In the genomic region with DNA sequence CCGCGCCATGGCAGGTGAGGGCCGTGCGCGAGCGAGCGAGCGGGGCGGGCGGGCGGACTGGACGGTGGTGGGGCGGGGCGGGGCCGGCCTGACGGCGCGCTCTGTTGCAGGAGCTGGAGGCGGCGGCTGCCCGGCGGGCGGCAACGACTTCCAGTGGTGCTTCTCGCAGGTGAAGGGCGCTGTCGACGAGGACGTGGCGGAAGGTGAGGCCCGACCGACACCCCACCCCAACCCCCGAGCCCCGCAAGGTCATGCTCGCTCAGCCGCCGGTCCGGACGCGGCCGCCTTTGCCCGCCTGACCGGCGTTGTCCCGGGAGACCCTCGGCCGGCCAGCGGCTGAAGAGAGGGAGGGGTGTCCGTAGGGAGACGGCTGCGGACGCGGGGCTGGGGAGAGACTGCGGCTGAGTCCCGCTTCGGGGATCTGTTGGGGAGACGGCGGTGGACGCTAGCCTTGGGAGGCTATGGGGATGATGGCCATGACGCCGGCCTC, we compare ENCODE assay signal across 8 mouse cellular contexts. TPM values are rescaled to one million over a fixed set of nuclear protein-coding genes. Genes with fewer than 3 reads are reported as not detected.
DNase-seq lines count a peak whose midpoint lies in the region; ATAC-seq and TF ChIP-seq lines count a peak whose summit lies in the region.

No protein-coding gene starts in this region.

- peaks cover 9% of the 10 kb centered on the region for H3K4me1 ChIP-seq in testis, adult 2 months (ENCODE audit: control insufficient read depth, insufficient read depth, low read length)
- H3K4me1 ChIP-seq in heart, postnatal 0 days (ENCODE audit: control insufficient read depth, insufficient read depth), result peaks cover 29% of the 10 kb centered on the region
- peaks cover 46% of the 10 kb centered on the region for H3K4me1 ChIP-seq in liver, postnatal 0 days (ENCODE audit: insufficient read depth)
- H3K4me1 ChIP-seq in stomach, postnatal 0 days (replicated peaks; ENCODE audit: control insufficient read depth, insufficient read depth), result peaks cover 8% of the 10 kb centered on the region; the same call in 1 of the 2 replicates

- H3K4me3 ChIP-seq in gastrocnemius, adult 2 months, result peak overlapping the region; percentile 96
- H3K4me3 ChIP-seq in testis, adult 2 months (ENCODE audit: control insufficient read depth, low read depth, low read length), result peak overlapping the region; percentile 93
- H3K4me3 ChIP-seq in heart, postnatal 0 days (ENCODE audit: low read depth, low read length), result peak overlapping the region; percentile 87
- peak overlapping the region; percentile 99 for H3K4me3 ChIP-seq in liver, postnatal 0 days (ENCODE audit: low read depth, low read length)
- H3K4me3 ChIP-seq in stomach, postnatal 0 days (ENCODE audit: low read depth, low read length), result peak overlapping the region; percentile 97

- peaks cover 1% of the 10 kb centered on the region; the same call in 1 of the 2 replicates for H3K36me3 ChIP-seq in testis, adult 2 months (ENCODE audit: control insufficient read depth, insufficient read depth, low read length)
- H3K36me3 ChIP-seq in heart, postnatal 0 days (replicated peaks; ENCODE audit: control insufficient read depth, insufficient read depth, low read length), result peaks cover 7% of the 10 kb centered on the region; the same call in 1 of the 2 replicates
- peaks cover 20% of the 10 kb centered on the region; the same call in 1 of the 2 replicates for H3K36me3 ChIP-seq in liver, postnatal 0 days (replicated peaks; ENCODE audit: insufficient read depth, low read length)
- H3K36me3 ChIP-seq in stomach, postnatal 0 days (ENCODE audit: control insufficient read depth, insufficient read depth, low read length), result no peaks in the 10 kb centered on the region

- intact Hi-C loops in gastrocnemius, adult 2 months (cut with DNase I), result loop anchor here (2.0 kb wide), 1 partner anchor 62 kb away; a partner anchor contains a TSS

- no peak for DNase-seq in gastrocnemius, adult 2 months
- no peak for DNase-seq in gastrocnemius, adult 18-20 months (ENCODE audit: low spot score)
- no peak for DNase-seq in testis, postnatal 10 days (ENCODE audit: low spot score)
- peak; percentile 16 for DNase-seq in heart, postnatal 0 days (ENCODE audit: low spot score)
- DNase-seq in liver, postnatal 0 days, result no peak
- no peak for DNase-seq in stomach, postnatal 0 days (ENCODE audit: low spot score)
- DNase-seq in cerebellum, adult 11-12 months, result no peak

- peak; percentile 72 for ATAC-seq in heart, postnatal 0 days (ENCODE audit: insufficient read depth, low read depth)
- ATAC-seq in liver, postnatal 0 days, result peak; percentile 76
- ATAC-seq in stomach, postnatal 0 days (ENCODE audit: low FRiP score, low TSS enrichment), result peak; percentile 79

- TF ChIP-seq CTCF in gastrocnemius, adult 2 months (IDR thresholded peaks at IDR 0.05), result no peak
- TF ChIP-seq CTCF in testis, adult 2 months (IDR thresholded peaks at IDR 0.05; ENCODE audit: control insufficient read depth, insufficient read depth, insufficient replicate concordance, low read depth, low read length), result no peak
- no peak for TF ChIP-seq CTCF in heart, postnatal 0 days (IDR thresholded peaks at IDR 0.05; ENCODE audit: low read depth)
- no peak for TF ChIP-seq CTCF in liver, postnatal 0 days (IDR thresholded peaks at IDR 0.05; ENCODE audit: low read depth)
- TF ChIP-seq CTCF in stomach, postnatal 0 days (IDR thresholded peaks at IDR 0.05; ENCODE audit: low read depth), result no peak

- H3K9ac ChIP-seq in heart, postnatal 0 days (replicated peaks; ENCODE audit: low read depth, low read length), result peak overlapping the region; percentile 93
- peak overlapping the region; percentile 99 for H3K9ac ChIP-seq in liver, postnatal 0 days (replicated peaks)
- peak overlapping the region; percentile 97 for H3K9ac ChIP-seq in stomach, postnatal 0 days (ENCODE audit: low read length)

- under 1% methylated on average over 46 of the region's 61 CpGs for WGBS in heart, postnatal 0 days
- WGBS in liver, postnatal 0 days (ENCODE audit: insufficient replicate concordance), result 1% methylated on average over 30 of the region's 61 CpGs
- whole genome bisulfite sequencing in stomach, postnatal 0 days, result under 1% methylated on average over 18 of the region's 61 CpGs

- no peak for TF ChIP-seq POLR2A in testis, adult 2 months (IDR thresholded peaks at IDR 0.05; ENCODE audit: control insufficient read depth, low read depth, low read length)

- peak overlapping the region; percentile 84 for H3K4me2 ChIP-seq in heart, postnatal 0 days (ENCODE audit: low read depth, low read length)
- peak overlapping the region; percentile 98 for H3K4me2 ChIP-seq in liver, postnatal 0 days (ENCODE audit: low read depth, low read length)
- peak overlapping the region; percentile 90 for H3K4me2 ChIP-seq in stomach, postnatal 0 days (replicated peaks; ENCODE audit: low read depth)

- no peaks in the 10 kb centered on the region for H3K27me3 ChIP-seq in testis, adult 2 months (ENCODE audit: control insufficient read depth, insufficient read depth, low read length)
- no peaks in the 10 kb centered on the region for H3K27me3 ChIP-seq in heart, postnatal 0 days (ENCODE audit: control insufficient read depth, insufficient read depth, low read length)
- no peaks in the 10 kb centered on the region for H3K27me3 ChIP-seq in liver, postnatal 0 days (ENCODE audit: insufficient read depth, low read length)
- no peaks in the 10 kb centered on the region for H3K27me3 ChIP-seq in stomach, postnatal 0 days (ENCODE audit: control insufficient read depth, insufficient read depth, low read length)

- peak overlapping the region; percentile 100 for H3K27ac ChIP-seq in gastrocnemius, adult 2 months
- H3K27ac ChIP-seq in testis, adult 2 months (ENCODE audit: control insufficient read depth, insufficient read depth, low read depth, low read length), result peak overlapping the region; percentile 79
- peak overlapping the region; percentile 94 for H3K27ac ChIP-seq in heart, postnatal 0 days (ENCODE audit: low read depth)
- H3K27ac ChIP-seq in liver, postnatal 0 days (ENCODE audit: low read depth), result peak overlapping the region; percentile 98
- peak overlapping the region; percentile 99 for H3K27ac ChIP-seq in stomach, postnatal 0 days (replicated peaks)

- TF ChIP-seq EP300 in heart, postnatal 0 days (IDR thresholded peaks at IDR 0.05; ENCODE audit: low read depth), result no peak
- no peak for TF ChIP-seq EP300 in liver, postnatal 0 days (IDR thresholded peaks at IDR 0.05; ENCODE audit: low read depth)
- TF ChIP-seq EP300 in stomach, postnatal 0 days (optimal IDR thresholded peaks at IDR 0.05), result no peak

- no peaks in the 10 kb centered on the region for H3K9me3 ChIP-seq in heart, postnatal 0 days (replicated peaks; ENCODE audit: control insufficient read depth, low read length)
- H3K9me3 ChIP-seq in liver, postnatal 0 days (ENCODE audit: low read length), result no peaks in the 10 kb centered on the region
- H3K9me3 ChIP-seq in stomach, postnatal 0 days (ENCODE audit: control insufficient read depth, low read length), result no peaks in the 10 kb centered on the region

RNA-seq across cellular contexts. Expression of a gene that starts 0.5 kb away (rescaled TPM):
- total RNA-seq in gastrocnemius, adult 2 months (2021), result 10 to 100 TPM; 29.6 to 31.8 TPM
- 10 to 100 TPM; 26.6 to 27.0 TPM for total RNA-seq in gastrocnemius, adult 18-20 months (2021)
- polyA plus RNA-seq in testis, adult 2 months (2012; rRNA removed), result 24.5 and 28.5 TPM in 2 replicates
- 24.7 and 33.9 TPM in 2 replicates for total RNA-seq in heart, postnatal 0 days (2014; rRNA removed; ENCODE audit: low replicate concordance)
- polyA plus RNA-seq in heart, postnatal 0 days (2015; fragmentation: Nextera tagmentation; extraction: Ambion mirVana), result 16.9 and 17.1 TPM in 2 replicates
- 5.2 and 5.5 TPM in 2 replicates for polyA plus RNA-seq in liver, postnatal 0 days (2015; fragmentation: Nextera tagmentation; extraction: Ambion mirVana)
- 9.4 and 10.0 TPM in 2 replicates for polyA plus RNA-seq in stomach, postnatal 0 days (2015; fragmentation: Nextera tagmentation; extraction: Ambion mirVana)

RNA-seq across cellular contexts. Expression of a gene that starts 0.7 kb away (rescaled TPM):
- 10 to 100 TPM; 42.5 to 43.5 TPM for total RNA-seq in gastrocnemius, adult 2 months (2021)
- 10 to 100 TPM; 39.7 to 41.5 TPM for total RNA-seq in gastrocnemius, adult 18-20 months (2021)
- 109 and 119 TPM in 2 replicates for polyA plus RNA-seq in testis, adult 2 months (2012; rRNA removed)
- 26.0 and 31.7 TPM in 2 replicates for total RNA-seq in heart, postnatal 0 days (2014; rRNA removed; ENCODE audit: low replicate concordance)
- 26.0 and 27.8 TPM in 2 replicates for polyA plus RNA-seq in heart, postnatal 0 days (2015; fragmentation: Nextera tagmentation; extraction: Ambion mirVana)
- polyA plus RNA-seq in liver, postnatal 0 days (2015; fragmentation: Nextera tagmentation; extraction: Ambion mirVana), result 17.2 and 18.9 TPM in 2 replicates
- polyA plus RNA-seq in stomach, postnatal 0 days (2015; fragmentation: Nextera tagmentation; extraction: Ambion mirVana), result 25.4 and 27.8 TPM in 2 replicates
